Mouse (Mus musculus): ENCODE results near the gene Clstn3. TPM values are rescaled to one million over a fixed set of nuclear protein-coding genes. Genes with fewer than 3 reads are reported as not detected.
"Not testable (repeated sequence)": the region's sequence is repeated elsewhere in the genome, so short reads cannot be mapped to it uniquely, and the experiment has no call there.

Clstn3 gene
- polyA plus RNA-seq, 1 experiment from 2014 or later: 6.4 TPM

DNA sequence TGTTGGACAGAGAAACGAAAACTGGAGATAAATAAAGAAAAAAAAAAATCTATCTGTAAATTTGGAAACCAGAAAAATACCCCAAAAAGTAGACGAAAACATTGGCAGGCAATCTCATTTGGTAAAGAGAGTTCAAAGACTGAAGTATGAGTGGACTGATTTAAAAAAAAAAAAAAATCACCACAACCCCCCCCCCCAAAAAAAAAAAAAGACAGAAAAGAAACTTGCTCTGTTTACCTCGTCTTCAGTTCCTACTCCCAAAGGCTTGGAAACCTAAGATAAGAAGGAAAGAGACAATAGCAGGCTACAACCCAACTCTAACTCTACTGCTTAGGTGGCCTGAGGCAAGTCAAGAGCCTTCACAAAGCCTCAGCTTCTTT is 50.8 kb downstream of the Clstn3 start:
- Histone ChIP-seq H3K27ac (replicated peaks; ENCODE audit: low read depth, low read length) (no peak overlapping the region), H3K9me3 (replicated peaks; ENCODE audit: control insufficient read depth, low read length) (no peaks in the 10 kb centered on the region), H3K36me3 (replicated peaks; ENCODE audit: control insufficient read depth, insufficient read depth, low read depth, low read length) (0 out of 2 replicates have a peak, but pooled peaks cover 3% of the 10 kb centered on the region), H3K4me3 (ENCODE audit: low read depth, low read length) (peak overlapping the region; percentile 95), H3K4me2 (ENCODE audit: low read depth, low read length) (peak overlapping the region; percentile 82), H3K9ac (replicated peaks; ENCODE audit: low read length) (peak overlapping the region; percentile 85), H3K4me1 (ENCODE audit: control insufficient read depth, insufficient read depth, low read length) (no peaks in the 10 kb centered on the region; the same call in 1 of the 2 replicates), H3K27me3 (ENCODE audit: control insufficient read depth, insufficient read depth, low read length) (no peaks in the 10 kb centered on the region)
- no peak for DNase-seq (ENCODE audit: low spot score)
- WGBS: 55% methylated on average over 3 of the region's 3 CpGs
- no peak for ATAC-seq (replicated peaks; ENCODE audit: insufficient number of reproducible peaks, low FRiP score, low TSS enrichment, low read depth)

DNA sequence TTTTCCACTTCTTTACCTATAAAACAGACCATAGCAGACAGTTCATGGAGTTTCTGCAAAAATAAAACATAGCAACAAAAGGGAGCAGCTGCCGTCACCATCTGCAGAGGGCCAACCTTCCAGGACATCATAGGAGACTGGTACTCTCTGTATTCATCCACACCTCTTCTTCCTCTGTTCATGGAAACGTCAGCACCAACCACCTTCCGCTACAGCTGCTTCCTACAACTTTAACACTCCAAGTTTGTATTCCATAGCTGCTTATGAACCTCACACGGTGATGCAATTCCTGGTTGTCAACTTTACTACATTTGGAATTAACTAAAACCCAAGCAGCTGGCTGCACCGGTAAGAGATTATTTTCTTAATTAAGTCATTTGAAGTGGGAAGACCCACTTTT is 56.2 kb downstream of the Clstn3 start:
- H3K4me1 ChIP-seq (ENCODE audit: control insufficient read depth, insufficient read depth, low read length): no peaks in the 10 kb centered on the region
- no peaks in the 10 kb centered on the region for H3K9me3 ChIP-seq (replicated peaks; ENCODE audit: control insufficient read depth, low read length)
- WGBS: 93% methylated on average over 5 of the region's 5 CpGs
- H3K4me2 ChIP-seq (ENCODE audit: low read depth, low read length): no peak overlapping the region
- ATAC-seq (replicated peaks; ENCODE audit: insufficient number of reproducible peaks, low FRiP score, low TSS enrichment, low read depth): no peak
- no peaks in the 10 kb centered on the region for H3K27me3 ChIP-seq (ENCODE audit: control insufficient read depth, insufficient read depth, low read length)
- H3K36me3 ChIP-seq (replicated peaks; ENCODE audit: control insufficient read depth, insufficient read depth, low read depth, low read length): peaks cover 8% of the 10 kb centered on the region; the same call in 1 of the 2 replicates
- H3K9ac ChIP-seq (replicated peaks; ENCODE audit: low read length): no peak overlapping the region
- no peak overlapping the region for H3K27ac ChIP-seq (replicated peaks; ENCODE audit: low read depth, low read length)
- no peak overlapping the region for H3K4me3 ChIP-seq (ENCODE audit: low read depth, low read length)
- no peak for DNase-seq (ENCODE audit: low spot score)

DNA sequence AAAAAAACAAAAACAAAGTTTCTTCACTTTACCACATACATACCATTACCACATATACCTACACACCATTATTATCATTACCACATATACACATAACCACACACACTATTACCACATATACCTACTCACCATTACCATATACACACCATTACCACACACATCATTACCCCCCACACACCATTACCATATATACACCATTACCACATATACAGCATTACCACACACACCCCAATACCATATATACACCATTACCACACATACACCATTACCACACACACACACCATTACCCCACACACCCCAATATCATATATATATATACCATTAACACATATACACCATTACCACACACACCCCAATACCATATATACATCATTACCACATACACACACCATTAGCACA is 57.4 kb downstream of the Clstn3 start:
- Histone ChIP-seq H3K27ac (replicated peaks; ENCODE audit: low read depth, low read length) (no peak overlapping the region), H3K4me2 (ENCODE audit: low read depth, low read length) (no peak overlapping the region), H3K4me1 (ENCODE audit: control insufficient read depth, insufficient read depth, low read length) (no peaks in the 10 kb centered on the region), H3K27me3 (ENCODE audit: control insufficient read depth, insufficient read depth, low read length) (no peaks in the 10 kb centered on the region), H3K9me3 (replicated peaks; ENCODE audit: control insufficient read depth, low read length) (no peaks in the 10 kb centered on the region), H3K36me3 (replicated peaks; ENCODE audit: control insufficient read depth, insufficient read depth, low read depth, low read length) (peaks cover 8% of the 10 kb centered on the region), H3K9ac (replicated peaks; ENCODE audit: low read length) (no peak overlapping the region), H3K4me3 (ENCODE audit: low read depth, low read length) (no peak overlapping the region)
- ATAC-seq (replicated peaks; ENCODE audit: insufficient number of reproducible peaks, low FRiP score, low TSS enrichment, low read depth) (peak; percentile 71), DNase-seq (ENCODE audit: low spot score) (no peak)

DNA sequence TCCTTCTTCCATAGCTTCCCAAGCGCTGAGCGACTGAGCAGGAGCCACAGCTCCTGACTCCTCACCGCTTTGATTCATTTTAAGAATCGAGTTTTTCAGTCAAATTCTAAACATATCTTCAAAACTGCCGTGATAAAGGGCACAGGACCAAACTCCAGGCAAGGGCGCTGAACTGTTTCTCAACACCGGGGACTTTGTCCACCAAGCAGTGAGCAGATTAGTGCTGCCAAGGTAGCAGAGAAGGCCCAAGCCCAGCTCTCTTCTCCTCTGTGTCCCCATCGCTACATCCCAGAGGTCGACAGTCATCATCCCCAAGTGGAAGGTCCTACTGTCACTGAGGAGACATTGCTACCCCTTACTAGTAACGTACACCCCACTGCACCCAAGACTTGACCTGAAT is 58.3 kb downstream of the Clstn3 start:
- WGBS: 97% methylated on average over 10 of the region's 10 CpGs
- Histone ChIP-seq H3K27me3 (ENCODE audit: control insufficient read depth, insufficient read depth, low read length) (no peaks in the 10 kb centered on the region), H3K27ac (replicated peaks; ENCODE audit: low read depth, low read length) (no peak overlapping the region), H3K9me3 (replicated peaks; ENCODE audit: control insufficient read depth, low read length) (no peaks in the 10 kb centered on the region), H3K4me3 (ENCODE audit: low read depth, low read length) (no peak overlapping the region), H3K4me1 (ENCODE audit: control insufficient read depth, insufficient read depth, low read length) (no peaks in the 10 kb centered on the region), H3K36me3 (replicated peaks; ENCODE audit: control insufficient read depth, insufficient read depth, low read depth, low read length) (peaks cover 7% of the 10 kb centered on the region), H3K9ac (replicated peaks; ENCODE audit: low read length) (no peak overlapping the region), H3K4me2 (ENCODE audit: low read depth, low read length) (no peak overlapping the region)
- ATAC-seq (replicated peaks; ENCODE audit: insufficient number of reproducible peaks, low FRiP score, low TSS enrichment, low read depth) (no peak), DNase-seq (ENCODE audit: low spot score) (no peak)

DNA sequence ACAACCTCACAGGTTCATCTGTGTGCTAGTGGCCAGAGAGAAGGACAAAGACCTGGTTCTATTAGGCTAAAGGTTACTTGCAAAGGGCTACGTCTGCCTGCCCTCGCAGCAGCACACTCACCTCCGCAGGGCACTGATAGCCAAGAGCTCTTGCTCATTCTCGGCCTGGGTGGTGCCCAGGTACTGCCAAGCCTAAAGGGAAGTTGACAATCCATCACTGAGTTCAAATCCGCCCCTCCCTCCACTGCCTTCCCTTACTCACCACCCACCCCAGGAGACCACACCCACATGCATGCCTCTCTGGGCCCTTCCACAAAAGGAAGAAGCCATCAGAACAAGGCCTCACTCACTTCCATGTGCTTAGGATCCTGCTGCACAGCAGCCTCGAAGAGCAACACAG is 64.9 kb downstream of the Clstn3 start:
- no peak overlapping the region for H3K4me3 ChIP-seq (ENCODE audit: low read depth, low read length)
- no peak for ATAC-seq (replicated peaks; ENCODE audit: insufficient number of reproducible peaks, low FRiP score, low TSS enrichment, low read depth)
- 94% methylated on average over 6 of the region's 6 CpGs for WGBS
- no peak overlapping the region for H3K4me2 ChIP-seq (ENCODE audit: low read depth, low read length)
- peaks cover 13% of the 10 kb centered on the region for H3K36me3 ChIP-seq (replicated peaks; ENCODE audit: control insufficient read depth, insufficient read depth, low read depth, low read length)
- H3K4me1 ChIP-seq (ENCODE audit: control insufficient read depth, insufficient read depth, low read length): no peaks in the 10 kb centered on the region
- no peaks in the 10 kb centered on the region for H3K9me3 ChIP-seq (replicated peaks; ENCODE audit: control insufficient read depth, low read length)
- H3K27me3 ChIP-seq (ENCODE audit: control insufficient read depth, insufficient read depth, low read length): no peaks in the 10 kb centered on the region
- no peak for DNase-seq (ENCODE audit: low spot score)
- H3K27ac ChIP-seq (replicated peaks; ENCODE audit: low read depth, low read length): no peak overlapping the region
- H3K9ac ChIP-seq (replicated peaks; ENCODE audit: low read length): no peak overlapping the region

DNA sequence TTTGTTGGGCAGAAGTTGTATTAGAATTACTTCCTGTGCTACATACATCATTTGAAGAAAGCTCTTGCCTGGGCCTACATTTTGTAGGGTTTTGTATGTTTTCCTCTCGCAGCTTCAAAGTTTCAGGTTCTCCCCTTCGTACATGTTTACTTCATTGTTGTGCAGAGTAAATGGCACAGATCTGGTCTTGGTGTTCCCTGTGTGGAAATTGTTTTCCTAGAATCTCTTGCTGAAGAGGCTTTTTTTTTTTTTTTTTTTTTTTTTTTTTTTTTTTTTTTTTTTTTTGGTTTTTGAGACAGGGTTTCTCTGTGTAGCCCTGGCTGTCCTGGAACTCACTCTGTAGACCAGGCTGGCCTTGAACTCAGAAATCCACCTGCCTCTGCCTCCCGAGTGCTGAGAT is 69.6 kb downstream of the Clstn3 start:
- H3K4me2 ChIP-seq (ENCODE audit: low read depth, low read length); H3K9me3 ChIP-seq (replicated peaks; ENCODE audit: control insufficient read depth, low read length); H3K27me3 ChIP-seq (ENCODE audit: control insufficient read depth, insufficient read depth, low read length); H3K27ac ChIP-seq (replicated peaks; ENCODE audit: low read depth, low read length); H3K4me3 ChIP-seq (ENCODE audit: low read depth, low read length); H3K4me1 ChIP-seq (ENCODE audit: control insufficient read depth, insufficient read depth, low read length); DNase-seq (ENCODE audit: low spot score); H3K36me3 ChIP-seq (replicated peaks; ENCODE audit: control insufficient read depth, insufficient read depth, low read depth, low read length); ATAC-seq (replicated peaks; ENCODE audit: insufficient number of reproducible peaks, low FRiP score, low TSS enrichment, low read depth); H3K9ac ChIP-seq (replicated peaks; ENCODE audit: low read length): not testable (repeated sequence)
- WGBS: 96% methylated on average over 3 of the region's 3 CpGs

Other genes starting within 250 kb of the Clstn3 start
- gene Vmn2r27, start 232.9 kb downstream of the Clstn3 start, polyA plus RNA-seq (2014; fragmentation: Nextera tagmentation; extraction: Ambion mirVana): not detected in 2 replicates
- gene Cd163, start 160.1 kb downstream of the Clstn3 start, polyA plus RNA-seq (2014; fragmentation: Nextera tagmentation; extraction: Ambion mirVana): not detected in 2 replicates
- gene Pex5, start 49.7 kb downstream of the Clstn3 start, polyA plus RNA-seq (2014; fragmentation: Nextera tagmentation; extraction: Ambion mirVana): 37.6 and 38.5 TPM in 2 replicates
- 0.29 and 0.38 TPM in 2 replicates for gene C1rl, start 28.3 kb upstream of the Clstn3 start, polyA plus RNA-seq (2014; fragmentation: Nextera tagmentation; extraction: Ambion mirVana)
- 0.08 and 0.20 TPM in 2 replicates for gene C1ra, start 47.6 kb upstream of the Clstn3 start, polyA plus RNA-seq (2014; fragmentation: Nextera tagmentation; extraction: Ambion mirVana)
- 0.29 and 1.2 TPM in 2 replicates for gene C1s1, start 77.6 kb upstream of the Clstn3 start, polyA plus RNA-seq (2014; fragmentation: Nextera tagmentation; extraction: Ambion mirVana)
- not detected in 2 replicates for gene C1rb, start 105.5 kb upstream of the Clstn3 start, polyA plus RNA-seq (2014; fragmentation: Nextera tagmentation; extraction: Ambion mirVana)
- not detected in 2 replicates for gene C1s2, start 171.3 kb upstream of the Clstn3 start, polyA plus RNA-seq (2014; fragmentation: Nextera tagmentation; extraction: Ambion mirVana)
- 33.4 and 43.6 TPM in 2 replicates for gene Lpcat3, start 198.2 kb upstream of the Clstn3 start, polyA plus RNA-seq (2014; fragmentation: Nextera tagmentation; extraction: Ambion mirVana)
- gene Emg1, start 247.4 kb upstream of the Clstn3 start, polyA plus RNA-seq (2014; fragmentation: Nextera tagmentation; extraction: Ambion mirVana): 251 and 254 TPM in 2 replicates
- gene Phb2, start 247.5 kb upstream of the Clstn3 start, polyA plus RNA-seq (2014; fragmentation: Nextera tagmentation; extraction: Ambion mirVana): 371 and 375 TPM in 2 replicates

Data from embryonic facial prominence, embryonic 11.5 days (tissue).